In genomic region chr9:56636214-56636613, GRCm38 (mm10) we compare ENCODE assay signal across 7 mouse cellular contexts.
DNase-seq lines count a peak whose midpoint lies in the region; ATAC-seq and TF ChIP-seq lines count a peak whose summit lies in the region.

No protein-coding gene starts in this region.

- TF ChIP-seq POLR2A in small intestine, adult 2 months (IDR thresholded peaks at IDR 0.05; ENCODE audit: low read depth, low read length), result no peak

- H3K27ac ChIP-seq in midbrain, embryonic 13.5 days, result peak overlapping the region; percentile 93
- H3K27ac ChIP-seq in small intestine, adult 2 months (ENCODE audit: insufficient read depth, low read depth, low read length), result no peak overlapping the region

- DNase-seq in adrenal gland, postnatal 10 days, result peak; percentile 93
- DNase-seq in embryo, embryonic 9.5 days (ENCODE audit: extremely low spot score), result peak; percentile 90
- peak; percentile 64 for DNase-seq in kidney, adult 11 months
- peak; percentile 94 for DNase-seq in left cerebral cortex, postnatal 4 days

- peak overlapping the region; percentile 77 for H3K4me2 ChIP-seq in midbrain, embryonic 13.5 days (replicated peaks)

- peak overlapping the region; percentile 80 for H3K4me3 ChIP-seq in midbrain, embryonic 13.5 days (replicated peaks)
- H3K4me3 ChIP-seq in small intestine, adult 2 months (ENCODE audit: low read depth, low read length), result peak overlapping the region; percentile 55

- H3K9me3 ChIP-seq in midbrain, embryonic 13.5 days, result no peaks in the 10 kb centered on the region

- intact Hi-C loops in left cerebral cortex, postnatal 4 days (cut with DNase I), result loop anchor here (10.0 kb wide), 1 partner anchor 371 kb away; no protein-coding TSS in a partner anchor

- TF ChIP-seq CTCF in small intestine, adult 2 months (IDR thresholded peaks at IDR 0.05; ENCODE audit: extremely low read depth, insufficient read length, insufficient replicate concordance, low read depth, low read length), result peak; percentile 99

- ATAC-seq in granulocyte monocyte progenitor cell, adult 5-6 weeks (replicated peaks; ENCODE audit: poor library complexity, severe bottlenecking), result peak; percentile 74
- ATAC-seq in midbrain, embryonic 13.5 days, result peak; percentile 78

- H3K9ac ChIP-seq in midbrain, embryonic 13.5 days (replicated peaks), result peak overlapping the region; percentile 95; the same call in 1 of the 2 replicates

- no peaks in the 10 kb centered on the region for H3K36me3 ChIP-seq in midbrain, embryonic 13.5 days
- H3K36me3 ChIP-seq in small intestine, adult 2 months (ENCODE audit: control insufficient read depth, insufficient read depth, low read length), result no peaks in the 10 kb centered on the region

- peaks cover 41% of the 10 kb centered on the region for H3K27me3 ChIP-seq in midbrain, embryonic 13.5 days
- peaks cover 37% of the 10 kb centered on the region for H3K27me3 ChIP-seq in small intestine, adult 2 months (ENCODE audit: control insufficient read depth, insufficient read depth, low read length)

- WGBS in midbrain, embryonic 13.5 days, result 0% methylated on average over 10 of the region's 10 CpGs
- 2% methylated on average over 10 of the region's 10 CpGs for WGBS in small intestine, adult 2 months

- peaks cover 49% of the 10 kb centered on the region for H3K4me1 ChIP-seq in midbrain, embryonic 13.5 days (replicated peaks)
- peaks cover 7% of the 10 kb centered on the region; the same call in 1 of the 2 replicates for H3K4me1 ChIP-seq in small intestine, adult 2 months (ENCODE audit: control insufficient read depth, insufficient read depth, insufficient read length, low read length)
